Mouse (Mus musculus) ES-E14 (cell line): ENCODE results near the gene Pet117. TPM values are rescaled to one million over a fixed set of nuclear protein-coding genes. Genes with fewer than 3 reads are reported as not detected.
A peak's percentile ranks its signal among the peaks of the same experiment; 100 is the strongest.

Source experiments
- DNase-seq: peaks from one replicate; pipeline ENCODE4 v3.0.0-alpha.2; 2013; ENCODE audit warnings: low read depth, low spot score
- H3K27ac ChIP-seq: 2 replicates; pipeline ENCODE4 v1.5.1; 2012; ENCODE audit warnings: low read depth, mild to moderate bottlenecking, low read length, moderate library complexity, mixed read lengths; ENCODE audit not compliant: poor library complexity, insufficient read depth, severe bottlenecking
- H3K36me3 ChIP-seq: 2 replicates; pipeline ENCODE4 v1.6.1; 2012; ENCODE audit warnings: mild to moderate bottlenecking, low read length, moderate library complexity, mixed read lengths; ENCODE audit not compliant: control insufficient read depth, poor library complexity, insufficient read depth, severe bottlenecking
- H3K4me1 ChIP-seq, 2 experiments: fragments of 150-350 bp in 1 of 2; sonication (generic) in 1 of 2; 2 replicates each; pipeline ENCODE4 v1.6.1; 2012; ENCODE audit warnings: low read length in 2 of 2, mild to moderate bottlenecking in 1 of 2, mixed read lengths in 1 of 2; ENCODE audit not compliant: control insufficient read depth in 2 of 2, insufficient read depth in 2 of 2, poor library complexity in 1 of 2
- H3K4me3 ChIP-seq, 2 experiments: fragments of 150-350 bp in 1 of 2; sonication (generic) in 1 of 2; 2 replicates each; pipeline ENCODE4 v1.5.1; 2012; ENCODE audit warnings: low read length in 2 of 2, low read depth in 1 of 2, mild to moderate bottlenecking in 1 of 2, mixed read lengths in 1 of 2; ENCODE audit not compliant: insufficient read depth in 1 of 2, poor library complexity in 1 of 2, severe bottlenecking in 1 of 2
- H3K9ac ChIP-seq: 2 replicates; pipeline ENCODE4 v1.6.1; 2012; ENCODE audit warnings: low read depth, mild to moderate bottlenecking, low read length, mixed read lengths; ENCODE audit not compliant: poor library complexity, insufficient read depth, severe bottlenecking
- H3K9me3 ChIP-seq: fragments of 150-350 bp; sonication (generic); 2 replicates; pipeline ENCODE4 v1.6.1; 2012; ENCODE audit warnings: low read depth, mild to moderate bottlenecking, low read length; ENCODE audit not compliant: control insufficient read depth, insufficient read depth
- CHD2 ChIP-seq: IDR thresholded peaks from 2 replicates; pipeline ENCODE4 v1.6.1; 2014; ENCODE audit warnings: mild to moderate bottlenecking, low read depth, low read length, inconsistent platforms
- HCFC1 ChIP-seq: IDR thresholded peaks from 2 replicates; pipeline ENCODE4 v1.6.1; 2012; ENCODE audit warnings: low read length, inconsistent platforms, borderline replicate concordance; ENCODE audit not compliant: insufficient read depth
- MAFK ChIP-seq: IDR thresholded peaks from 2 replicates; pipeline ENCODE4 v1.6.1; 2014; ENCODE audit warnings: mild to moderate bottlenecking, low read depth, low read length, inconsistent platforms; ENCODE audit not compliant: insufficient read depth
- ZC3H11A ChIP-seq: IDR thresholded peaks from 2 replicates; pipeline ENCODE4 v1.6.1; 2012; ENCODE audit warnings: low read depth, mild to moderate bottlenecking, inconsistent platforms, low read length, borderline replicate concordance
- ZNF384 ChIP-seq: IDR thresholded peaks from 2 replicates; pipeline ENCODE4 v1.6.1; 2012; ENCODE audit warnings: low read depth, low read length, inconsistent platforms
- in situ Hi-C, 2 experiments: fragments of 600-800 bp; cut with MboI; formaldehyde crosslinking; loops; one replicate each; pipeline ENCODE4 v1.15.1; 2025; ENCODE audit warnings: low sequenced_read_pairs in 2 of 2, inconsistent platforms in 1 of 2; ENCODE audit not compliant: unreplicated experiment in 2 of 2
- total RNA-seq: library from RNA; depleted of rRNA; stranded (reverse); fragments of 300-350 nt; gene quantifications from 2 replicates; pipeline ENCODE4 v1.2.3, GENCODE M21; 2012

The Pet117 gene
- total RNA-seq, 1 experiment = not detected

- H3K4me3 ChIP-seq = peak overlapping the region; percentile 64 to 79
- no peaks in the 10 kb centered on the region; the same call in 1 of the 2 replicates for H3K9me3 ChIP-seq
- H3K27ac ChIP-seq = no peak overlapping the region
- peaks cover 4 to 9% of the 10 kb centered on the region in 2 experiments; a peak in 3 of 4 replicates for H3K4me1 ChIP-seq
- peak overlapping the region; percentile 34 for H3K9ac ChIP-seq
- H3K36me3 ChIP-seq = no peaks in the 10 kb centered on the region
- TF ChIP-seq ZC3H11A (no peak), ZNF384 (no peak), MAFK (no peak), CHD2 (no peak), HCFC1 (no peak)
- in situ Hi-C loops = no loop called here
- DNase-seq = no peak
Measured at GRCm38 (mm10) chr2:144330352-144330959, 38.3 kb upstream of the Pet117 start.

GRCm38 (mm10) chr2:144330960-144331371 is 37.8 kb upstream of the Pet117 start:
- Histone ChIP-seq H3K4me3 (peak overlapping the region; percentile 64 to 79), H3K9ac (peak overlapping the region; percentile 34), H3K4me1 (peaks cover 4 to 9% of the 10 kb centered on the region in 2 experiments; a peak in 3 of 4 replicates), H3K36me3 (no peaks in the 10 kb centered on the region), H3K9me3 (no peaks in the 10 kb centered on the region; the same call in 1 of the 2 replicates), H3K27ac (no peak overlapping the region)
- no peak for TF ChIP-seq ZNF384
- no peak for TF ChIP-seq ZC3H11A
- TF ChIP-seq MAFK = no peak
- no peak for TF ChIP-seq HCFC1
- TF ChIP-seq CHD2 = no peak
- DNase-seq = no peak
- in situ Hi-C loops = no loop called here

GRCm38 (mm10) chr2:144331401-144332302 is 37.1 kb upstream of the Pet117 start, which contains the start of gene Ovol2:
Ovol2 (minus strand) TSS chr2:144332146.
- peaks cover 2 to 6% of the 10 kb centered on the region in 2 experiments; a peak in 1 of 4 replicates for H3K4me1 ChIP-seq
- peak within 1 kb of the TSS; percentile 34 for H3K9ac ChIP-seq
- no peaks in the 10 kb centered on the region; the same call in 1 of the 2 replicates for H3K9me3 ChIP-seq
- in situ Hi-C loops = no loop called here
- peak within 1 kb of the TSS; percentile 64 to 79 for H3K4me3 ChIP-seq
- DNase-seq = no peak
- no peak within 1 kb of the TSS for H3K27ac ChIP-seq
- no peaks in the 10 kb centered on the region for H3K36me3 ChIP-seq
- TF ChIP-seq CHD2 = no peak
- TF ChIP-seq ZNF384 = no peak
- TF ChIP-seq HCFC1 = no peak
- no peak for TF ChIP-seq MAFK
- no peak for TF ChIP-seq ZC3H11A

GRCm38 (mm10) chr2:144332486-144332885 is 36.3 kb upstream of the Pet117 start:
- H3K4me1 ChIP-seq = peaks cover 2 to 8% of the 10 kb centered on the region in 2 experiments; a peak in 1 of 4 replicates
- H3K9me3 ChIP-seq = no peaks in the 10 kb centered on the region; the same call in 1 of the 2 replicates
- H3K27ac ChIP-seq = no peak overlapping the region
- no peak for TF ChIP-seq CHD2
- TF ChIP-seq MAFK = no peak
- no peak for TF ChIP-seq HCFC1
- TF ChIP-seq ZC3H11A = no peak
- no peak for TF ChIP-seq ZNF384
- H3K9ac ChIP-seq = no peak overlapping the region
- no peaks in the 10 kb centered on the region for H3K36me3 ChIP-seq
- DNase-seq = no peak
- peak overlapping the region in 1 of 2 experiments; percentile 79; a peak in 2 of 4 replicates for H3K4me3 ChIP-seq
- in situ Hi-C loops = no loop called here
